Mouse (Mus musculus): ENCODE data around the gene Slc9a8.

The Slc9a8 gene

GRCm38 (mm10) chr2:167483081-167483826, 61.7 kb downstream of the Slc9a8 start:
- no peak for DNase-seq (ENCODE audit: low read depth, low spot score)

DNA sequence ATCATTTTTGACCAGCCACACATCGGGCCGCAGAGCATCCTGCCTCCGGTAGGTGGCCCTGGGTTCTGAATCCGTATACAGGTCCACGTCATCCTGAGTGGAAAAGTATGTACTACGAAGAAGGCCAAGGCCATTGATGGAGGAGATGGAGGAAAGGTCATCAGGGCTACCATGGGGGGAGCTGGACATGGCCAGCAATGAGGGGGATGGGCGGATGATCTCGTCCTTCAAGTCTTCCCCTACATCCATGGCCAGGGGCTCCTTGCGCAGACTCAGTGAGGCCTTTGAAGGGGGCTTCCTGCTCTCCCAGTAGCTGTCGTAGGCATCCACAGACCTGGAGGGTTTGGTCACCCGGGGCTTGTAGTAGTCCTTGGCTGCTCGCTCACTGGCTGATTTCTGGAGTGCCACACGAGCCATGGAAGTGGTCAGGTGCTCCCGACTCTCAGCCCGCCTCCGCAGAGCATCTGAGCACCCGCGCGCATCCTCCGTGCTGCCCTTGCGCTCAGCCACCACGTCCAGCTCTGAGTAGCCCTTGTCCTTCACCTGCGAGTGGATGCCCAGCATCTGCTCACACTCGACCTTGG, 62.4 kb downstream of the Slc9a8 start:
- DNase-seq (ENCODE audit: low read depth, low spot score): no peak

DNA sequence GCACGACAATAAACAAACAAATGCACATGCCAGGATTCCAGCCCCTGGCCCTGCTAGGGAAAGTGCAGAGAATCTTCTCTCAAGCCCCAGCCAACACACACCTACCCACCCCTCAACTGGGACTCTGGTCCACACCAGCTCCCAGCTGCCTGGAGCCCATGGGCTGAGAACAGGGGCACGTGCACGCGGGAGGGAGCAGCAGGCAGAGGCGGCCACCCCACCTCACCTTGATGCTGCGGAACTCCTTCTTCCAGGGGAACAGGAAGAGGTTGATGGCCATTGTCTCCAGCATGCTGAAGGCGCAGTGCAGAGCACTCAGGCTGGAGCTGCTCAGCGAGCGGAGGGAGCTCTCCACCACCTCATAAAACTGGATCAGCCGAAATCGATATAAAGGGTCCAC, 63.4 kb downstream of the Slc9a8 start:
- no peak for DNase-seq (ENCODE audit: low read depth, low spot score)

DNA sequence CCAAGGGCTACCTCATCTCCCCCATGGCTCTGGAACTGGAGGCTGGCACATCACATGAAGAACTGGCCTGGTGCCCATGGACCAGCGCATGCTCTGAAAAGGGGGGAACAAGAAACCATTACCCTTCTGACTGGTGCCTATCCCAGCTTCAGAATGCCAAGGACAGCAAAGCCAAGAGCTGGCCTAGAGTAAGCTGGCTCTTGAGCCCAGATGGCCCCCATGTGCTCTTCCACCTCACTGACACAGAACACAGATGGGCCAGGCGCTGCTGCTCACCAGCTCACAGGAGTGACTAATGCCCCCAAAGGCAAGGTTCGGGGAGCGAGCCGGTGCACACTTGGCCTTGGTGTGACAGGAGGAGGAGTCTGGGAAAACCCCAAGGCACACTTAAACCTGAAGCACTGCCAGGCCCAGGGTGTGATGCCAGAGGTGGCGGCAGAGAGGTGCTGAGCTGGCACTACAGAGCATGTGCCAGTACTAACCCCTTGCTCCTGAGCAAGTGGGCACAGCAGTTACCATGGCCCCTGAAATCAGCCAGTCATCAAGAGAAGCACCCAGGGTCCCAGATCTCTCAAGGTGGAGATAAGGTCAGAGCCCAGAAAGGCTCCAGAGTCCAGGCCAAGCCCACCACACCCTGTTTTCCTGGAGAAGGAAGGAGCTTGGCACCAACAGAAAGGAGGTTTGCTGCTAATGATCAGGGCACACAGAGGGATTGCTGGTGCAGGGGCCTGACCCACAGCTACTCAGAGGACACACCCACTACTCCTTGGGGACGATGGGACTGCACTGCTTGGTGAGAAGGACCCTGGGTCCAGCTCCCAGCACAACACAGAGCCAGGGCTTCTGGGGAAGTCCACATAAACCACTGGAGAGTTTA, 64.2 kb downstream of the Slc9a8 start:
- DNase-seq (ENCODE audit: low read depth, low spot score): peak; percentile 97

DNA sequence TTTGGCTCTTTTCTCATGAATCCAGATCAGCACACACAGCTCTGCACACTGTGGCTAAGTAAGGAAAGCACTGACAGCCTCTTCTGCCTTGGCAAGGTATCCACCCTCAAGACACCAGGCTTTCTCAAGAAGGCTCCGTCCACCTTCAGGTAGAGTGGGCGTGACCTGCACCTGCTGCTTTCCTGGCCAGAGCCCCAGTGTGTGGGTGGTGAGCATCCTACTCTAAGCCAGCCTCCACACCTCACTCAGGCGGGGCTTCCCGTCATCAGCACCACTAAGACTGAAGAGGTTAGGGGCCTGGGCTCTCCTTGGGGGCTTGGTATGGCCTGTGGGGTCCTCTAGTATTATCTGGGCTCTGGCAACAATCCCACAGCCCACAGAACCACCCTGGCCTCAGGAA, 65.1 kb downstream of the Slc9a8 start:
- DNase-seq (ENCODE audit: low read depth, low spot score): peak; percentile 28

- DNase-seq (ENCODE audit: low read depth, low spot score): no peak
Observed at GRCm38 (mm10) chr2:167487551-167487950, 66.0 kb downstream of the Slc9a8 start.

DNA sequence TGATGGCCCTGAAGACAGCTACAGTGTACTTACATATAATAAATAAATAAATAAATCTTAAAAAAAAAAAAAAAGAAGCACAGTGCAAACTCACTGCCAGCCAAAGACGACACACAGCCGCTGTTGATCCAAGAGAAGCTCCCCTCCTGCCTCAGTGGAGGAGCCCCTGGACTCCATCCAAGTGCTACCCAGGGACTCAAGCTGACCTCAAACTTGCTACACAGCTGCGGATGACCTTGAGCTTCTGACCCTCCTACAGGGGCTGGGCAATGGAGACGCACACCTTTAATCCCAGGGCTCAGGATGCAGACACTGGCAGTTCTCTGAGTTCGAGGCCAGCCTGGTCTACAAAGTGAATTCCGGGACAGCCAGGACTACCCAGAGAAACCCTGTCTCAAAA, 66.5 kb downstream of the Slc9a8 start:
- no peak for DNase-seq (ENCODE audit: low read depth, low spot score)

DNA sequence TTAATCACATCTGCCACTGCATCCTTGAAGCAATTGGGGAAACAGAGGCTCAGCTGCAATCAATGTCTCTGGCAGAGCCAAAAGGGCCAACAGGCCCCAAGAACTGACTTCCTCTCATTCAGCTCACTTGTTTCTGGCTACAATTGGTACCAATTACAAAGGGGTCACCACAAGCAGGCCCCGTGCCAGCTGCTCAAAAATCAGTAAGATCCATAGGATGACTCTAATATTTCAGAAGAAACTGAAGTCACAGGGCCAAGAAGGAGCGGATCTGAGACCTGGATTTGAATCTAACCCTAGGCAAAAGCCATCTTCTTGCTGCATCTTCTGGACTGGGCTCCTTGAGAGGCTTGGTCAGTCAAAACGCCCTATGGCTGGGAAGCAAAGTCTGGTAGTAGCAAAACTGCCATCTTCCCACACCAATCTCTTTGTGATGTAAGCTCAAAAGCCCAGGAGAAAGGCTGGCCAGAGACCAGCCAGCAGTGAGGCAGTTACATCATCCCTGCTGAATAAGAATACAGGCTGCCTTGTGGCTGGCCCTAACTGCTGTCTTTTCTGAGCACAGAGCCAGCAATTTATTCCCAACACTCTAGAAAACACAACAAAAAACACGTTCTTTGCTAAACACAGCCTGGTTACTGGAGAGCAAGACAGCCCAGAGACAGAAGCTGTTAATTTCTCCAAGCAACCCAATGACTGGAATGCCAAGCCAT, 69.5 kb downstream of the Slc9a8 start:
- peak; percentile 87 for DNase-seq (ENCODE audit: low read depth, low spot score)

GRCm38 (mm10) chr2:167491757-167492708, 70.5 kb downstream of the Slc9a8 start, which contains the start of gene Rnf114:
Gene Rnf114, plus strand, starts transcription at chr2:167492645.
- DNase-seq (ENCODE audit: low read depth, low spot score): peak; percentile 52

DNA sequence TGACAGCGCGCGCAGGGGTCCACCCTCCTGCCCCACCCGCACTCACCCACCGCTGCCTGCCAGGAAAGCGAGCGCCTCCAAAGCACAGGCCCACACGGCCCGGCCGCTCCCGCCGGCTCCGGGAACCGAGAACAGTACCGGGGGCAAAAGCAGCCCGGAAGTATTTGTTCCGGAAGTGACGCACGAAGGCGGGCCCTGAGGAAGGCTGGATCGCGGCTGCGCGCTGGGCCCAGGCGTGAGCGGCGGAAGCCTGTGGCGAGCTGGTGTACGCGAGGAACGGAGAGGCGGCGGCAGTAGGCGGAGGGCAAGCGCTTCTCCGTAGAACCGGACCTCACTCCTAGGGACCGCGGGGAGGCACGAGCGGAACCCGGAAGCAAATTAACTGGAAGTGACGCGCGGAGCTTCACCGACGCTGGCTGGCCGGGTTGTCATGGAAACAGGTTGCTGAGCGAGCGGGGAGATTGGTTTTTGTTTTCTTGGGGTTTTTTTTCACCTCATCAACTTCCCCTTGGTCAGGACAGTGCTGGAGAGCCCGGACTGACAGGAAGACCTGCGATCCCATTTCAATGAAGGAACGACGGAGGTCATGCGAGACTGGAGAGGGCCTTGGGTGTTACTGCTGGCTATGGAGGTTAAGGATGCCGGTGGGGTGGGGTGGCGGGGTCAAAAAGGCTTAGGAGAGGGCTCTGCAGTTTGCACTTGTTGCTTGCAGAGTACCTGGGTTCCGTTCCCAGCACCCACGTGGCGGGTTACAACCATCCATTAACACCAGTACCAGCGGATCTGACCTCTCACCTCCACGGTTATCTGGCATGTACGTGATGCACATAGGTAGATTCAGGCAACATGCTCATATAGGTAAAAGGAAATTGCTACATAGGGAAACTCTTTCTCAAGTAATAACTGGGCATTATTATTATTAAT, 71.5 kb downstream of the Slc9a8 start, which contains the start of gene Spata2:
Spata2 (minus strand) TSS at position 175 of the 924 bp plus-strand sequence.
- peak; percentile 94 for DNase-seq (ENCODE audit: low read depth, low spot score)

- no peak for DNase-seq (ENCODE audit: low read depth, low spot score)
Observed at GRCm38 (mm10) chr2:167496437-167496836, 74.9 kb downstream of the Slc9a8 start.

GRCm38 (mm10) chr2:167497272-167497671, 75.8 kb downstream of the Slc9a8 start:
- peak; percentile 71 for DNase-seq (ENCODE audit: low read depth, low spot score)

- DNase-seq (ENCODE audit: low read depth, low spot score): no peak
Observed at GRCm38 (mm10) chr2:167502554-167503252, 81.2 kb downstream of the Slc9a8 start.

- peak; percentile 80 for DNase-seq (ENCODE audit: low read depth, low spot score)
Observed at GRCm38 (mm10) chr2:167503253-167503895, 81.9 kb downstream of the Slc9a8 start.

DNA sequence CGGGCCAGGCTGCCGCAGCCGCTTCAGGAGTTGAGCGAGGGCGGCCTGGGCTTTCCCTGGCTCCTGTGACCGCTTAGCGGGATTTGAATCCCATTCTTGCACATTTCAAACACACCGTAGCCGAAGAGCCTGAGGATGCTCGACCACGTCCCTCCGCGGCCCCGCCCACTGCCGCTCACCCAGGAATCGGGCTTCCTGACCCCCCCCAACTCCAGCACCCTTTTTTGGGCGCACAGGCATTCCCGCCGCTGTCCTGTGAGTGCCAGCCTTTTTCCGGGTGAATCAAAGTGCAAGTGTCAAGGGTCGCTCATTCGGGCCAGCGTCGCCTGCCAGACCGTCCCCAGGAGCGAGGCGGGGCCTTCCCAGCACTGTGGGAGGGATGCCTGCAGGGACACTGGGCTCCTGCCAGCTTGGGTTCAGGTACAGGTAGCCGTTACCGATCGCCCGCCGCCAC, 82.4 kb downstream of the Slc9a8 start:
- peak; percentile 50 for DNase-seq (ENCODE audit: low read depth, low spot score)

DNA sequence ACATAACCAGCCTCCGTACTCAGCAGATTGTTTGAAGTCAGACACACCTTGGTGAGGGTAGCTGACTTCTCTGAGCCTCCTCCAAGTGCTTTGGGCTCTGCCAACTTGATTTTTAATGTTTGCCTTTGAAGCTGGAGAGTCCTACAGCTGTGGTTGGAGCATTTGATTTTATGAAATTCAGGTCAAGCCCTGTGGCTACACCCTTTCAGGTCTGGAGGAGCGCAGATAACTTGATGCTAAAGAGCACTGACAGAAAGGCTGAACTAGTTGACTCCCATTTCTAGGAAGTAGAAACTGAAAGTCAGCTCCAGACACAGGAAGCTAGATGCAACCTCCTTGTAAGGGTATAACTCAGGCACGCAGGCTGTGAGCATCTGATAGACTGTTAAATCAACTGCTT, 83.6 kb downstream of the Slc9a8 start:
- DNase-seq (ENCODE audit: low read depth, low spot score): peak; percentile 43

GRCm38 (mm10) chr2:167506546-167507260, 85.2 kb downstream of the Slc9a8 start:
- no peak for DNase-seq (ENCODE audit: low read depth, low spot score)

All from 3T3-L1 (cell line).